Mouse (Mus musculus) heart, adult 2 months (tissue): ENCODE results near the gene C1qtnf5.
A peak's percentile ranks its signal among the peaks of the same experiment; 100 is the strongest.

Experiments used
- EP300 ChIP-seq: fragments of 200-500 bp; IDR thresholded peaks from 2 replicates; pipeline ENCODE4 v1.6.1; 2011; ENCODE audit warnings: low read depth, low read length, control low read depth; ENCODE audit not compliant: insufficient read depth
- POLR2A ChIP-seq: fragments of 200-500 bp; IDR thresholded peaks from 2 replicates; pipeline ENCODE4 v1.6.1; 2011; ENCODE audit warnings: mild to moderate bottlenecking, low read depth, low read length, control low read depth; ENCODE audit not compliant: insufficient read depth

DNA sequence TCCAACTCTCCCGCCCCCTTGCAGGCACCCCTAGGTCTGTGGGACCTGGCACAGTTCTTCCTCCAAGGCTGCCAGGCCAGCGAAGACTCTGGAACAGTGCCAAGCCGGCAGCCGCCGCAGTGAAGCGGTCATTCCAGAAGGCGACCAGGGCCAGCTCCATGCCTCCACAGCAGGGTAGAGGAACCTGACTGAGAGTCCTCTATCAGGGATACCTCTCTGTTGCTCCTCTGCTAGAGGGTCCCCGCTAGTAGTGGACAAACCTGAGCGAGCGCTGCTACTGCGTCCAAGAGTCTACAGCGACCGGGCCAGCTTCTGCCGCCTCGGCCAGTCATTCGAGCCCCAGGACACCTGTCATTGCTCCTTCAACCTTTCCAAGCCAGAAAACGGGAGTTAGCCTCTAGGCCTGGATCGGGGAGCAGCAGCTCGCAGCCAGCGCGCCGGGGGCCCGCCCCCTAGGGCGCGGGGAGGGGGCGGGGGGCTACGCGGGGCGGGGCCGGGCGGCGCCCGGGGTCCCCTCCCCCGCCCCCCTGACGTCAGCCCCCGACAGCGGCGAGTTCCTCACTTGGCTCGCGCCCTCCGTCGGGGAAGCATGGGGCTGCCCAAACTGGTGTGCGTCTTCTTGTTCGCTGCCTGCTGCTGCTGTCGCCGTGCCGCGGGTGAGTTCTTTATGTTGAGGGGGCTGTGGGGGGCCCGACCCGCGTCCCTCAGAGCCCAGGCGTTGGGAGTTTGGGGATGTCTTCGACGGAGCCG lies 27.2 kb downstream of the C1qtnf5 start, which contains the start of gene Mcam:
- TF ChIP-seq EP300 (no peak), POLR2A (peak; percentile 74; the same call in 1 of the 2 replicates)
